Mouse (Mus musculus) testis, adult 2 months (tissue): Measurements from ENCODE around the gene Rab11fip4.

Experiments used
- CTCF ChIP-seq: fragments of 200-500 bp; IDR thresholded peaks from 2 replicates; pipeline ENCODE4 v1.5.1; 2012; ENCODE audit warnings: low read depth, mild to moderate bottlenecking, inconsistent platforms, low read length, moderate library complexity; ENCODE audit not compliant: control insufficient read depth, insufficient read depth, insufficient replicate concordance
- POLR2A ChIP-seq: fragments of 200-500 bp; IDR thresholded peaks from 2 replicates; pipeline ENCODE4 v1.6.1; 2012; ENCODE audit warnings: low read depth, mild to moderate bottlenecking, inconsistent platforms, low read length, moderate library complexity; ENCODE audit not compliant: control insufficient read depth

DNA sequence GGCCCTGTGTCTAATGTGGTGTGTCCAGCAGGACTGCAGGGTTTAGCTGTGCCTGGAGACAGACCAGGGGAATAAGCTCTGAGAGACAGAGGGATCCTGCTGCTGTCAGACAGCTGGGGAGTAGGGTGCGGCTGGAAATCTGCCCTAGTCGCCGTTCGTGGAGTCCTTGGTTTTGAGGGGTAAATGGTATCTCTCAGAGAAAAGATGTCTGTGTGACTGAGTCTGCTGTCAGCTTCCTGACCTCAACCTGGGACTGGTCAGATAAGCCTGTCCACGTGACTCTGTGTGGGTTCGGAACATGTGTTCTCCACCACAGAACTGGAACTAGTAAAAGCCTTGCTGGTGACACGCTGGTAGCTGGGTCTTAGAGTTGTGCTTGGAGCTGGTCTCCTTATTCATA lies 72.6 kb downstream of the Rab11fip4 start:
- no peak for TF ChIP-seq POLR2A
- TF ChIP-seq CTCF: no peak
